In genomic region chr2:103294526-103294925, GRCm38 (mm10) we compare ENCODE assay signal across 16 mouse cellular contexts. TPM values are rescaled to one million over a fixed set of nuclear protein-coding genes. Genes with fewer than 3 reads are reported as not detected.
DNase-seq lines count a peak whose midpoint lies in the region; ATAC-seq and TF ChIP-seq lines count a peak whose summit lies in the region.
"Had no signal": no experiment of that assay in that cellular context is flagged by ENCODE, and none has a peak within 500 bp of the region (broad histone marks: within the 10 kb centered on the region; RNA-seq: fewer than 3 reads in every experiment).

No protein-coding gene starts in this region.

- WGBS in lung, postnatal 0 days: 10% methylated on average over 3 of the region's 3 CpGs
- WGBS in kidney, postnatal 0 days: 3% methylated on average over 3 of the region's 3 CpGs

- H3K9ac ChIP-seq in lung, postnatal 0 days (replicated peaks; ENCODE audit: low read depth): no peak overlapping the region
- no peak overlapping the region for H3K9ac ChIP-seq in kidney, postnatal 0 days (ENCODE audit: low read depth, low read length)
- H3K9ac ChIP-seq: heart, embryonic 15.5 days; hindbrain, embryonic 15.5 days; liver, embryonic 12.5 days had no signal

- no peak overlapping the region for H3K4me3 ChIP-seq in lung, postnatal 0 days (ENCODE audit: low read depth, low read length)
- no peak overlapping the region for H3K4me3 ChIP-seq in kidney, postnatal 0 days (replicated peaks; ENCODE audit: low read depth, low read length)
- H3K4me3 ChIP-seq: heart, embryonic 15.5 days; hindbrain, embryonic 15.5 days; liver, embryonic 12.5 days had no signal

- no peaks in the 10 kb centered on the region for H3K27me3 ChIP-seq in lung, postnatal 0 days (replicated peaks; ENCODE audit: insufficient read depth, low read length)
- H3K27me3 ChIP-seq in kidney, postnatal 0 days (ENCODE audit: insufficient read depth, low read length): no peaks in the 10 kb centered on the region
- H3K27me3 ChIP-seq: heart, embryonic 15.5 days; hindbrain, embryonic 15.5 days; liver, embryonic 12.5 days had no signal

- H3K27ac ChIP-seq in lung, postnatal 0 days (ENCODE audit: low read length): 0 out of 2 replicates have a peak overlapping the region, but pooled peaks have one; percentile 34
- H3K27ac ChIP-seq in kidney, postnatal 0 days: peak overlapping the region; percentile 77
- H3K27ac ChIP-seq: heart, embryonic 15.5 days; hindbrain, embryonic 15.5 days; liver, embryonic 12.5 days had no signal

- peaks cover 3% of the 10 kb centered on the region; the same call in 1 of the 2 replicates for H3K4me1 ChIP-seq in lung, postnatal 0 days (ENCODE audit: insufficient read depth, low read depth, low read length)
- peaks cover 12% of the 10 kb centered on the region for H3K4me1 ChIP-seq in kidney, postnatal 0 days (replicated peaks; ENCODE audit: insufficient read depth, low read length)
- H3K4me1 ChIP-seq: hindbrain, embryonic 15.5 days had no signal

- peak; percentile 71 for ATAC-seq in lung, postnatal 0 days
- ATAC-seq in kidney, postnatal 0 days (replicated peaks; ENCODE audit: low FRiP score, low read depth): peak; percentile 88
- ATAC-seq: liver, embryonic 12.5 days had no signal

- no peaks in the 10 kb centered on the region for H3K9me3 ChIP-seq in lung, postnatal 0 days (ENCODE audit: low read length)
- H3K9me3 ChIP-seq in kidney, postnatal 0 days (replicated peaks; ENCODE audit: low read length): no peaks in the 10 kb centered on the region
- H3K9me3 ChIP-seq: heart, embryonic 15.5 days; hindbrain, embryonic 15.5 days; liver, embryonic 12.5 days had no signal

- peak; percentile 26 for DNase-seq in embryo, embryonic 9.5 days (ENCODE audit: extremely low spot score)
- DNase-seq in embryo, embryonic 11 days: no peak
- DNase-seq in lung, postnatal 0 days (ENCODE audit: low spot score): peak; percentile 46
- no peak for DNase-seq in lung, postnatal 4 days
- peak; percentile 72 for DNase-seq in kidney, postnatal 0 days (ENCODE audit: low spot score)
- no peak for DNase-seq in spleen, adult 18-20 months
- no peak for DNase-seq in left cerebral cortex, adult 18-20 months (ENCODE audit: low spot score in 2 of 2)
- DNase-seq in right cerebral cortex, adult 18-20 months: no peak
- DNase-seq: adrenal gland, postnatal 10 days; cerebellum, adult 9-10 months; retina, postnatal 1 day had no signal

- H3K36me3 ChIP-seq in lung, postnatal 0 days (ENCODE audit: insufficient read depth, low read length): no peaks in the 10 kb centered on the region
- H3K36me3 ChIP-seq in kidney, postnatal 0 days (ENCODE audit: insufficient read depth, low read length): no peaks in the 10 kb centered on the region
- H3K36me3 ChIP-seq: heart, embryonic 15.5 days; hindbrain, embryonic 15.5 days; liver, embryonic 12.5 days had no signal

- 0 out of 2 replicates have a peak, but pooled peaks have one; percentile 26 for TF ChIP-seq EP300 in lung, postnatal 0 days (IDR thresholded peaks at IDR 0.05)

- H3K4me2 ChIP-seq in lung, postnatal 0 days (replicated peaks; ENCODE audit: low read depth, low read length): no peak overlapping the region
- no peak overlapping the region; the same call in 1 of the 2 replicates for H3K4me2 ChIP-seq in kidney, postnatal 0 days (ENCODE audit: low read length)
- H3K4me2 ChIP-seq: heart, embryonic 15.5 days; hindbrain, embryonic 15.5 days; liver, embryonic 12.5 days had no signal

- no peak for TF ChIP-seq CTCF in lung, postnatal 0 days (IDR thresholded peaks at IDR 0.05)
- no peak for TF ChIP-seq CTCF in kidney, postnatal 0 days (IDR thresholded peaks at IDR 0.05; ENCODE audit: low read depth)

RNA-seq across cellular contexts. Expression of gene Ehf, which starts 8.6 kb away (rescaled TPM):
- polyA plus RNA-seq in lung, postnatal 0 days (2015; fragmentation: Nextera tagmentation; extraction: Ambion mirVana): 4.9 and 5.9 TPM in 2 replicates
- polyA plus RNA-seq in kidney, postnatal 0 days (2015; fragmentation: Nextera tagmentation; extraction: Ambion mirVana): 23.3 and 23.5 TPM in 2 replicates
- total RNA-seq in left cerebral cortex, adult 18-20 months (2021): under 1 TPM in 1 of 2 experiments, not detected in 1; 0.07 TPM
- total RNA-seq: layer of hippocampus, adult 8-10 months had no signal
- polyA plus RNA-seq: neural tube, embryonic 14.5 days had no signal

Comparison
In these comparisons a context has a peak if more than half of its experiments do, and no peak if none do; other contexts are left out.
1. DNase-seq: peak in embryo, embryonic 9.5 days (single experiment), lung, postnatal 0 days (single experiment) and kidney, postnatal 0 days (single experiment); none in embryo, embryonic 11 days (single experiment), lung, postnatal 4 days (0 of 2), spleen, adult 18-20 months (0 of 2), left cerebral cortex, adult 18-20 months (0 of 2) and right cerebral cortex, adult 18-20 months (single experiment).